Mouse (Mus musculus): ENCODE measurements around the gene Ddost. TPM values are rescaled to one million over a fixed set of nuclear protein-coding genes. Genes with fewer than 3 reads are reported as not detected.

The Ddost gene
- polyA plus RNA-seq, 1 experiment from 2014 or later, result 332 TPM

Small RNA genes lying within 50 kb of the gene (microRNA-seq; reads per million reads assigned to microRNA genes)
- gene Gm27646 (not detected), gene Mir7019 (2.3 reads per million, percentile 6 among the genes with 10 or more reads in this experiment)

Other genes starting within 250 kb of the Ddost start
- 124 and 176 TPM in 2 replicates for gene Hp1bp3, start 88.4 kb upstream of the Ddost start, polyA plus RNA-seq (2014; fragmentation: Nextera tagmentation; extraction: Ambion mirVana)
- gene Sh2d5, start 54.3 kb upstream of the Ddost start, polyA plus RNA-seq (2014; fragmentation: Nextera tagmentation; extraction: Ambion mirVana), result 0.47 and 0.60 TPM in 2 replicates
- 0.81 and 0.99 TPM in 2 replicates for gene Kif17, start 54.3 kb upstream of the Ddost start, polyA plus RNA-seq (2014; fragmentation: Nextera tagmentation; extraction: Ambion mirVana)
- gene Pink1, start 21.6 kb downstream of the Ddost start, polyA plus RNA-seq (2014; fragmentation: Nextera tagmentation; extraction: Ambion mirVana), result 25.7 and 27.1 TPM in 2 replicates
- gene Cda, start 63.3 kb downstream of the Ddost start, polyA plus RNA-seq (2014; fragmentation: Nextera tagmentation; extraction: Ambion mirVana), result 21.7 TPM in 2 replicates
- gene Fam43b, start 91.8 kb downstream of the Ddost start, polyA plus RNA-seq (2014; fragmentation: Nextera tagmentation; extraction: Ambion mirVana), result not detected in 2 replicates
- gene Mul1, start 129.9 kb downstream of the Ddost start, polyA plus RNA-seq (2014; fragmentation: Nextera tagmentation; extraction: Ambion mirVana), result 16.7 and 16.9 TPM in 2 replicates
- 7.4 and 10.1 TPM in 2 replicates for gene Camk2n1, start 149.6 kb downstream of the Ddost start, polyA plus RNA-seq (2014; fragmentation: Nextera tagmentation; extraction: Ambion mirVana)